Mouse (Mus musculus) ES-Bruce4 (cell line): ENCODE measurements at regions not wholly inside any gene's neighbourhood (a gene's known extent, or its start where the extent isn't known, plus 50 kb on each side); places are given as distances from the start of the nearest gene placed in this dataset.
"Not testable (repeated sequence)": the region's sequence is repeated elsewhere in the genome, so short reads cannot be mapped to it uniquely, and the experiment has no call there.

Experiments used
- H3K27ac ChIP-seq: 2 replicates; pipeline ENCODE4 v1.5.1; 2012; ENCODE audit warnings: low read length, inconsistent platforms; ENCODE audit not compliant: insufficient read depth
- H3K27me3 ChIP-seq: 2 replicates; pipeline ENCODE4 v1.6.1; 2012; ENCODE audit warnings: mild to moderate bottlenecking, low read length, inconsistent platforms; ENCODE audit not compliant: control insufficient read depth, poor library complexity, insufficient read depth, severe bottlenecking
- H3K36me3 ChIP-seq: 2 replicates; pipeline ENCODE4 v1.6.1; 2012; ENCODE audit warnings: inconsistent platforms, mild to moderate bottlenecking, low read length, moderate library complexity; ENCODE audit not compliant: control insufficient read depth, poor library complexity, insufficient read depth, severe bottlenecking
- H3K4me1 ChIP-seq: one replicate; pipeline ENCODE4 v1.8.1; 2011; ENCODE audit warnings: low read length; ENCODE audit not compliant: control insufficient read depth, insufficient read depth
- H3K4me3 ChIP-seq: 2 replicates; pipeline ENCODE4 v1.5.1; 2011; ENCODE audit warnings: low read depth, mild to moderate bottlenecking, low read length
- H3K9ac ChIP-seq: 2 replicates; pipeline ENCODE4 v1.6.1; 2012; ENCODE audit warnings: low read depth, mild to moderate bottlenecking, inconsistent platforms; ENCODE audit not compliant: poor library complexity, severe bottlenecking
- H3K9me3 ChIP-seq: replicated peaks from 2 replicates; pipeline ENCODE4 v1.6.1; 2012; ENCODE audit warnings: mild to moderate bottlenecking, low read length, inconsistent platforms; ENCODE audit not compliant: control insufficient read depth, poor library complexity, insufficient read depth, severe bottlenecking

GRCm38 (mm10) chr7:60352206-60352605 lies 212.2 kb upstream of the Snrpn start:
- not testable (repeated sequence) for H3K36me3 ChIP-seq, H3K27ac ChIP-seq, H3K4me3 ChIP-seq, H3K9me3 ChIP-seq, H3K9ac ChIP-seq, H3K4me1 ChIP-seq, H3K27me3 ChIP-seq
